Mouse (Mus musculus): ENCODE results near the gene Gm9903.

Gm9903 gene

GRCm38 (mm10) chr5:33656739-33657138 is 27.0 kb downstream of the Gm9903 start:
- DNase-seq (ENCODE audit: low read depth, low spot score): no peak
- no peaks in the 10 kb centered on the region for H3K27me3 ChIP-seq (ENCODE audit: control insufficient read depth, insufficient read depth, low read length, poor library complexity, severe bottlenecking)
- no peaks in the 10 kb centered on the region; the same call in none of the 2 replicates for H3K36me3 ChIP-seq (ENCODE audit: control insufficient read depth, insufficient read depth, low read length, poor library complexity, severe bottlenecking)

- DNase-seq (ENCODE audit: low read depth, low spot score): no peak
- no peaks in the 10 kb centered on the region for H3K27me3 ChIP-seq (ENCODE audit: control insufficient read depth, insufficient read depth, low read length, poor library complexity, severe bottlenecking)
- H3K36me3 ChIP-seq (ENCODE audit: control insufficient read depth, insufficient read depth, low read length, poor library complexity, severe bottlenecking): no peaks in the 10 kb centered on the region; the same call in none of the 2 replicates
These were observed 27.6 kb downstream of the Gm9903 start for GRCm38 (mm10) chr5:33657251-33657786.

- peak; percentile 98 for DNase-seq (ENCODE audit: low read depth, low spot score)
- no peaks in the 10 kb centered on the region for H3K27me3 ChIP-seq (ENCODE audit: control insufficient read depth, insufficient read depth, low read length, poor library complexity, severe bottlenecking)
- H3K36me3 ChIP-seq (ENCODE audit: control insufficient read depth, insufficient read depth, low read length, poor library complexity, severe bottlenecking): no peaks in the 10 kb centered on the region; the same call in none of the 2 replicates
These were observed 28.3 kb downstream of the Gm9903 start, which contains the start of the genes Tacc3 and Tmem129 for GRCm38 (mm10) chr5:33657787-33658663. Gene Tacc3 (plus strand): TSS chr5:33658128. Gene Tmem129 (minus strand): TSS chr5:33658416.

GRCm38 (mm10) chr5:33658664-33659050 is 28.9 kb downstream of the Gm9903 start:
- no peak for DNase-seq (ENCODE audit: low read depth, low spot score)
- Histone ChIP-seq H3K36me3 (ENCODE audit: control insufficient read depth, insufficient read depth, low read length, poor library complexity, severe bottlenecking) (no peaks in the 10 kb centered on the region; the same call in none of the 2 replicates), H3K27me3 (ENCODE audit: control insufficient read depth, insufficient read depth, low read length, poor library complexity, severe bottlenecking) (no peaks in the 10 kb centered on the region)

GRCm38 (mm10) chr5:33668223-33668622 is 38.5 kb downstream of the Gm9903 start:
- Histone ChIP-seq H3K27me3 (ENCODE audit: control insufficient read depth, insufficient read depth, low read length, poor library complexity, severe bottlenecking) (no peaks in the 10 kb centered on the region), H3K36me3 (ENCODE audit: control insufficient read depth, insufficient read depth, low read length, poor library complexity, severe bottlenecking) (peaks cover 2% of the 10 kb centered on the region; the same call in 1 of the 2 replicates)
- DNase-seq (ENCODE audit: low read depth, low spot score): peak; percentile 76

- DNase-seq (ENCODE audit: low read depth, low spot score): no peak
- H3K27me3 ChIP-seq (ENCODE audit: control insufficient read depth, insufficient read depth, low read length, poor library complexity, severe bottlenecking): no peaks in the 10 kb centered on the region
- H3K36me3 ChIP-seq (ENCODE audit: control insufficient read depth, insufficient read depth, low read length, poor library complexity, severe bottlenecking): peaks cover 2% of the 10 kb centered on the region; the same call in 1 of the 2 replicates
These were observed 41.9 kb downstream of the Gm9903 start for GRCm38 (mm10) chr5:33671659-33672058.

GRCm38 (mm10) chr5:33674439-33674838 is 44.7 kb downstream of the Gm9903 start:
- Histone ChIP-seq H3K36me3 (ENCODE audit: control insufficient read depth, insufficient read depth, low read length, poor library complexity, severe bottlenecking) (no peaks in the 10 kb centered on the region), H3K27me3 (ENCODE audit: control insufficient read depth, insufficient read depth, low read length, poor library complexity, severe bottlenecking) (no peaks in the 10 kb centered on the region)
- DNase-seq (ENCODE audit: low read depth, low spot score): no peak

DNA sequence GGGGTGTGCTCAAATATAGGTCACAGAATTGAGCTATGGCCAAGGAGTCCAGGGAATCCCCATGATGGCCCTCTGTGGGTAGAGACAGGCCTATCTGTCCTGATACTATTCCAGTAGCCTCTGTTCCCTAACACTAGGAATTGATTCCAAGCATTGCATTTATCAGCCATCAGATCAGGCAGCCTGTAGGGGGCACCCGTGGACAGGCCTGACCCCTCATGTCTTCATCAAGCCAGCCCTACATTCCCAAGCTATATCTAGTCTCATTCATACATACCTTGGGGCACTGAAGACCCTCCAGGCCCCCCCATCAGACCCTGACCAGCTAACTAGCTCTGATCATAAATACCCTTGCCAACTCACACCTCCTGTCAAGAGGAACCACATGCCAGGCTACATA is 46.2 kb downstream of the Gm9903 start:
- peak; percentile 46 for DNase-seq (ENCODE audit: low read depth, low spot score)

GRCm38 (mm10) chr5:33678244-33678643 is 48.5 kb downstream of the Gm9903 start:
- no peaks in the 10 kb centered on the region for H3K36me3 ChIP-seq (ENCODE audit: control insufficient read depth, insufficient read depth, low read length, poor library complexity, severe bottlenecking)
- no peak for DNase-seq (ENCODE audit: low read depth, low spot score)
- H3K27me3 ChIP-seq (ENCODE audit: control insufficient read depth, insufficient read depth, low read length, poor library complexity, severe bottlenecking): no peaks in the 10 kb centered on the region

More for the DNA sequence above, 46.2 kb downstream of the Gm9903 start:
- H3K36me3 ChIP-seq (ENCODE audit: control insufficient read depth, insufficient read depth, low read length, poor library complexity, severe bottlenecking): no peaks in the 10 kb centered on the region
- no peaks in the 10 kb centered on the region for H3K27me3 ChIP-seq (ENCODE audit: control insufficient read depth, insufficient read depth, low read length, poor library complexity, severe bottlenecking)

DNA sequence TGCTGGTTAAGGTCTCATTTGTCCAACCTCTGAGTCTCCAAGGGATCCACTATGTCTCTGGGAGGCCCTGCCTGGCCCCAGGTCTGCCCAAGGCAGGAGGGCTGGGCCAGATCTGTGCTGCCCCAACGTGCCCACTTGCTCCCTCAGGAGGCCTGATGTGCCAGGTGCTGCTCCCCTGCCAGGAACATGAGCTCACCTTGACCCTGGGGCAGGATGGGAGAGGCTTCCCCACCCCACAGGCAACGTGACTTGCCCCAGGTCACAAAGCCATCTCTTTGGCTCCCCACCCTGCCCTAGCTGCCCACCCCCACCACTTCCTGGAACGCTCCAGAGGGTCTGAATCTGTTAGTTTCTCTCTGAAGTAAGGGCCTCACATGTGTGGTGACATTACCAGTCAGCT is 51.3 kb downstream of the Gm9903 start:
- Histone ChIP-seq H3K27me3 (ENCODE audit: control insufficient read depth, insufficient read depth, low read length, poor library complexity, severe bottlenecking) (no peaks in the 10 kb centered on the region), H3K36me3 (ENCODE audit: control insufficient read depth, insufficient read depth, low read length, poor library complexity, severe bottlenecking) (no peaks in the 10 kb centered on the region)
- no peak for DNase-seq (ENCODE audit: low read depth, low spot score)
